Mouse (Mus musculus): Measurements from ENCODE around the gene Cntnap5a. TPM values are rescaled to one million over a fixed set of nuclear protein-coding genes. Genes with fewer than 3 reads are reported as not detected.

Cntnap5a gene
- polyA plus RNA-seq, 1 experiment from 2014 or later: 1.8 TPM

DNA sequence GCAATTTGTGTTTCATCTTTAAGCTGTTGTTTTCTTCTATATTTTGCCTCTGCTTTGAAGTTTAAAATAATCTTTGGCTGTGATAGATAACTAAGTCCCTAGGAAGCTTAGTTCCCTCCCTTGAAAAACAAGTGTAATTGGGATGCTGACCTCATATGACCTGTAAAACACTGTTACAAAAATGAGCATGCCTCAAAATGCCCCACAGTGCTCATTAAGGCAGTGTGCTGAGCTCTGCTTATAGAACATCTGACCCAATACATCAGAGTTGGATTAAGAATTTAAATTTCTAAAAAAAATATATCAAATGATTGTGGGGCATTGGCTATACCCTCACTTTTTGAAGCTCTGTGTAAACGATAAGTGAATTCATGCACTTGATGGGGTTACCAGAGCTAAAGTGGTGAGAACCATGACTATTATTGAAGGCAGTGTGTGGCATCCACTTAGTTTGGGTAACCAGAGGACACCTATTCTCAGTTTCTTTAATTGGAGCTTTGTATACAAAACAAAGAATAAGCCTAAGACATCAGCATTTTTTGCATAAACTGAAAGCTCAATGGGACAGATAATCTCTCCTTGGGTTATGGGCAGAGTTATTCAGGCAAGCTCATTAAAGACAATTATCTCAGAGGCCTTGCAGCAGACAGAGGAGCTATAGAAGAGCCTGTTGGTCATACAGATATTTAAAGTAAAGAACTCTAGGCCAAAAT is 241.6 kb downstream of the Cntnap5a start:
- Histone ChIP-seq H3K9ac (no peak overlapping the region), H3K4me1 (replicated peaks) (no peaks in the 10 kb centered on the region; the same call in 1 of the 2 replicates), H3K27me3 (no peaks in the 10 kb centered on the region), H3K36me3 (no peaks in the 10 kb centered on the region), H3K9me3 (no peaks in the 10 kb centered on the region), H3K27ac (no peak overlapping the region), H3K4me3 (no peak overlapping the region), H3K4me2 (no peak overlapping the region)
- WGBS: 81% methylated on average over 1 of the region's 1 CpGs
- ATAC-seq (ENCODE audit: low FRiP score): no peak

DNA sequence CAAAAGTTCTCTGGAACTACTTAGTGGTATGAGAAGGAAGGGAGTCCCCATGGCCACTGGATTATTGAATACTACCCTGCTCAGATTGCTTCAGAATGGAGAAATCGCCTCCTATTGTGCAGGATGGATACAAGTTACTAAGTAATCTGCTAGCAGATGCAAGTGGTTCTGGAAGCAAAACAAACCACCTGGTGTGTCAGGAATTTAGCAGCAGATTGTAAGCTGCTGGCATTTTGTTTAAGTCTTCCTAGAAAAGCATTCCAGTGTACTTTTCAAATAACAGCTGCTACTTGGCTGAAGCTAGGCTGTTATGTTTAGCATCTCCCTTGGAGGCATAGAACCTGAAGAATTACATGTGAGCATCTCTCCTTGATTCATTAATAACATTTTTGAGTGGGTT is 247.5 kb downstream of the Cntnap5a start:
- Histone ChIP-seq H3K4me3 (no peak overlapping the region), H3K27ac (no peak overlapping the region), H3K4me1 (replicated peaks) (no peaks in the 10 kb centered on the region; the same call in 1 of the 2 replicates), H3K4me2 (no peak overlapping the region), H3K9me3 (no peaks in the 10 kb centered on the region), H3K27me3 (no peaks in the 10 kb centered on the region), H3K36me3 (no peaks in the 10 kb centered on the region), H3K9ac (no peak overlapping the region)
- ATAC-seq (ENCODE audit: low FRiP score): no peak
- WGBS: 26% methylated on average over 1 of the region's 1 CpGs

DNA sequence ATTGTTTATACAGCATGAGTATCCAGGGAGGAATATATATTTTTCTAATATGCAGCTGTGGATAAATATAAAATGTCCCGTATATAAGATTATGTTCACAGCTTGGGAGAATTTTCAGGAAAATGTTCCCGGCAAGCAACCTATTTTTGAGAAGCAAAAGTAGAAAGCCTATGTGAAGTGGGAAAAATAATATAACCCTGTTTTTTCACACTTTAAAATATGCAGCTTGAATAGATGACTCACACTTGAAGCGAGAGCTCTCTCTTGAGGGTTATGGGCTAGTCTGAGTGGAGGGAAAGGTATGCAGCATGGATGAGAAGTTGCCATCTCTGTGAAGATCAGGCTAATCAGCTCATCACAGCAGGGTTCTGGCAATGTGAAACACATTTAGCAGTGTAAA is 261.3 kb downstream of the Cntnap5a start:
- Histone ChIP-seq H3K36me3 (no peaks in the 10 kb centered on the region), H3K4me3 (no peak overlapping the region), H3K27me3 (no peaks in the 10 kb centered on the region), H3K4me2 (no peak overlapping the region), H3K27ac (no peak overlapping the region), H3K9me3 (no peaks in the 10 kb centered on the region), H3K9ac (no peak overlapping the region), H3K4me1 (replicated peaks) (no peaks in the 10 kb centered on the region)
- no peak for ATAC-seq (ENCODE audit: low FRiP score)
- 87% methylated on average over 3 of the region's 3 CpGs for WGBS

DNA sequence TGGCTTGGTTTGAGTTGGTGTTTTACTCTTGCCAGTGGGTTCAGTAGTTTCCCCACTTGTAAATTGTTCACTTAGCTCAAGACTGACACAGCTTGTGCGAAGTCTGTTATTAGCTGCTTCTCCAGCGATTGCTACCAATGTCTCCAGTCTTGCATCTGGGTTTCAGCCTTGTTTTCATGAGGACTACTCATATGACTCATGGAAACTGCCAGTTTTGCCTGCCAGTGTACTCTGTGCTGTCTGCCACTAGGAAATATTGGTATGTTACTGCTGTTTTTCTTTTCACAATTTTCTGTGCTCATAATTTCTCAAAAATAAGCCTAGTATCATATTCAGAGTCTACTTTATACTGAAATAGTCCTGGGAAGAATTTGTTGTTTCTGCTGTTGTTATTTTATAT is 272.0 kb downstream of the Cntnap5a start:
- Histone ChIP-seq H3K4me1 (replicated peaks) (no peaks in the 10 kb centered on the region), H3K9ac (no peak overlapping the region), H3K36me3 (no peaks in the 10 kb centered on the region), H3K27me3 (no peaks in the 10 kb centered on the region), H3K4me2 (no peak overlapping the region), H3K4me3 (no peak overlapping the region), H3K27ac (no peak overlapping the region), H3K9me3 (no peaks in the 10 kb centered on the region)
- ATAC-seq (ENCODE audit: low FRiP score): no peak
- 90% methylated on average over 2 of the region's 2 CpGs for WGBS

DNA sequence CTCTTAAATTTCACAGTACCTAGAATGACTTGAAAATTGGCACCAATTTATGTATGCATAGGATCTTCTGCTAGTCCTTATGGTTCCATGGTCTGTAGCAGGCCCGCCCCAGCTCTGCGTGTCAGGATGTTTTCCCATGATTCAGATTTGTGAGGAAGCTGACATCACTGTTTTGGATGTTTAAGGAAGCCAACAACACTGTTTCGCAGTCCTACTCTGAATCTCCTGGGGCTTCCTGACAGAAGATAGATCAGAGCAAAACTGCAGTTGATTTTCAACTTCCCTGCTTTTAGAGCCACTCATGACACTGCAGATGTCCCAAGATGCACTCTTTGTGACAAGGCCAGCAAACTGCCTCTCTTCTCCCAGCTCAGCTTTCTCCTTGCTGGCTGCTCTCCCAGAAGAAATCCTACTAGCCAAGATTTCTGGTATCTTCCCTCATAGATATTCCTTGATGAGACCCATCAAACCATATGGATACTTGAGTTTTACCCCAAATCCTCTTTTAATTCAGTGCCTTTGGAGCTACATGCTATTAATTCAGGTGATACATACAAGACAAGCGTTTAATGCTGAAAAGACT is 280.5 kb downstream of the Cntnap5a start:
- no peak for ATAC-seq (ENCODE audit: low FRiP score)
- Histone ChIP-seq H3K9me3 (no peaks in the 10 kb centered on the region), H3K27me3 (no peaks in the 10 kb centered on the region), H3K36me3 (no peaks in the 10 kb centered on the region), H3K4me1 (replicated peaks) (no peaks in the 10 kb centered on the region), H3K4me2 (no peak overlapping the region), H3K27ac (no peak overlapping the region), H3K4me3 (no peak overlapping the region), H3K9ac (no peak overlapping the region)
- 86% methylated on average over 4 of the region's 4 CpGs for WGBS

DNA sequence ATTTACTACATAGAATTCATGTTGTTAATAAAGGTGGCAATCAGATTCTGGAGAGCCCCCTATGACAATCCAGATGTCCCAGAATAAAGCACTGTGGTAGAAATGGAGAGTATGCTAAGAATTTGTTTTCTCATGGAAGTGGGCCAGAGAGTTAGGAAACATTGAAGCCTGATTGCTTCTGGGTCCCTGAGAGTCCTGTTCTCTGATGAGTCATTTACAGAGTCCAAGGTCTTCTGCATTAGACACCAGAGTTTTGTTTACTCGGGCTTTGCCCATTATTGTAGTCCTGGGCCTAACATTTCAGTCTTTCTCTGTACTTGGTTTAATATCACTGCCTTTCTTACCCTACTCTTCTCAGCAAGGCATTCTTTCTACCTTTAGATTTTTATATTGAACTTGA is 305.6 kb downstream of the Cntnap5a start:
- Histone ChIP-seq H3K36me3 (no peaks in the 10 kb centered on the region), H3K4me2 (no peak overlapping the region), H3K4me1 (replicated peaks) (no peaks in the 10 kb centered on the region), H3K4me3 (no peak overlapping the region), H3K9ac (no peak overlapping the region), H3K9me3 (no peaks in the 10 kb centered on the region), H3K27ac (no peak overlapping the region), H3K27me3 (no peaks in the 10 kb centered on the region)
- no peak for ATAC-seq (ENCODE audit: low FRiP score)
- 78% methylated on average over 1 of the region's 1 CpGs for WGBS

DNA sequence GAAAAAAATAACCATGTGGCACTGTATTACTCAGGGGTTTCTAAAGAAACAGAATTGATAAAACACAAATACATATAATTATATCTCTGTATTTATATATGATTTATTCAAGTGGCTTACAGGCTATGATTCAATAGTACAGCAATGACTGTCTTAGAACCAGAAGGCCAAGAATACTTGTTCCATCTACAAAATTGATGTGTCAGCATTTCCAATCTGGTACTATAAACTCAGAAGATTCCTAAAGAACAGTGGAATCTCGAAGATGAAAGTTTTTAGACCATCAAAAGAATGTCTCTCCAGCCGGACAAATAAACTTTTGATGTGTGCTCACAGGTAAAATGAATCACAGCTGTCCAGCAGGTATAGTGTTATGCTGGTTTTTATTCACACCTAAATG is 331.2 kb downstream of the Cntnap5a start:
- Histone ChIP-seq H3K9ac (no peak overlapping the region), H3K27me3 (no peaks in the 10 kb centered on the region), H3K9me3 (no peaks in the 10 kb centered on the region), H3K4me1 (replicated peaks) (no peaks in the 10 kb centered on the region), H3K4me2 (no peak overlapping the region), H3K4me3 (no peak overlapping the region), H3K36me3 (no peaks in the 10 kb centered on the region), H3K27ac (no peak overlapping the region)
- ATAC-seq (ENCODE audit: low FRiP score): no peak
- WGBS: 80% methylated on average over 2 of the region's 2 CpGs

DNA sequence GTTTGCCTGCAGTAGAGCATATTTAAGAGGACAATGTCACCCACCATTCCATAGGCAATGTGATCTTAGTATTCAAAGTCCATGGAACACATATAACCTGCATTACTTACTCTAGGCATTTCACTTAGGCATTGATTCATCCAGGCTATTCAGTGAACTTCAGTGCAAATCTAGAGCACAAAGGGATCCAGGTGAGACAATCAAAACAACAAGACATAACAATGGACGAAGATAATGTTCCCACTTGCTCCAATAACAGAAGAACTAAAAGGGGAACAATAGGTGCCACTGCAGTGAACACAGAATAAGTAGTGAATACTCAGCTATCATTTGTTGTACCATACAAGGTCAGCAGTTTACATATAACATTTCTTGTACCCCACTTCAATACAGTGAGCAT is 345.1 kb downstream of the Cntnap5a start:
- H3K36me3 ChIP-seq: no peaks in the 10 kb centered on the region
- no peak overlapping the region for H3K27ac ChIP-seq
- ATAC-seq (ENCODE audit: low FRiP score): no peak
- H3K4me1 ChIP-seq (replicated peaks): no peaks in the 10 kb centered on the region
- H3K9ac ChIP-seq: no peak overlapping the region
- no peaks in the 10 kb centered on the region for H3K27me3 ChIP-seq
- H3K4me2 ChIP-seq: no peak overlapping the region
- no peak overlapping the region for H3K4me3 ChIP-seq
- H3K9me3 ChIP-seq: no peaks in the 10 kb centered on the region
- 79% methylated on average over 1 of the region's 1 CpGs for WGBS

DNA sequence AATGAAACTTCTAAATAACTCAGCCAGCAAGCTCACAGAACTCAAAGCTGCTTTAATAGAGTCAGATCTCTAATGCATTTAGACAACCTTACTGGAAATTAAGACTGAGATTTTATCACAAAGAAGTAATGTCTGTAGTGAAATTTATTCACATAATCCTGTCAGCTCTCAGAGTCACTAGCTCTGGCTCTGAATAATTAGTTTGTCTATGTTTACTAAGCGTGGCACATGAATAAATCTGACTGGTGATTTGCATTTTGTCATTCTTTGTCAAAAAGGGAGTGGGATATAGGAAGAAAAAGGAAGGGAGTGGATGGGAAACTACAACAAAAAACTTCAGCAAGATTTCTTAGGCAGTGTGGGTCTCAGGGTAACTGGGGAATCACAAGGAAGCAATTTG is 351.3 kb downstream of the Cntnap5a start:
- WGBS: 42% methylated on average over 1 of the region's 1 CpGs
- H3K36me3 ChIP-seq: no peaks in the 10 kb centered on the region
- H3K9me3 ChIP-seq: no peaks in the 10 kb centered on the region
- H3K9ac ChIP-seq: no peak overlapping the region
- no peaks in the 10 kb centered on the region for H3K4me1 ChIP-seq (replicated peaks)
- no peak overlapping the region for H3K27ac ChIP-seq
- no peak overlapping the region for H3K4me2 ChIP-seq
- ATAC-seq (ENCODE audit: low FRiP score): no peak
- no peak overlapping the region for H3K4me3 ChIP-seq
- no peaks in the 10 kb centered on the region for H3K27me3 ChIP-seq

DNA sequence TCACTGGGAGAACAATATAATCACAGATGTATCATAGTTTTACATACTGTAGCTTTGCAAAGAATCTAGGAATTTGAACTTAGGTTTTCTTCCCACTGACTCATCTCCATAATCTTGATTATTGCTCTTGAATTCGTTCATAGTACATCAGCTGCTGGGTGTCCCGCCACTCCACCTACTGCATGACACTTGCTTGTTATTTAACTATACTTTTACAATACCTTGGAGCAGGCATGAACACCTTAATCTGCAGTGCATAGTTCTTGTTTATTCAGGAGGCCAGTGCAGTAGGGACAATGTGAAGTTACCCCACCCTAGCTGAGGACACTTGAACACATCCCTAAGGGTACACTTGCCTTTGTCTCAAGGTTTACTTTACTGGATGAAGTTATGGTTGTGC is 352.3 kb downstream of the Cntnap5a start:
- Histone ChIP-seq H3K4me3 (no peak overlapping the region), H3K4me2 (no peak overlapping the region), H3K36me3 (no peaks in the 10 kb centered on the region), H3K27ac (no peak overlapping the region), H3K27me3 (no peaks in the 10 kb centered on the region), H3K9ac (no peak overlapping the region), H3K4me1 (replicated peaks) (no peaks in the 10 kb centered on the region), H3K9me3 (no peaks in the 10 kb centered on the region)
- no peak for ATAC-seq (ENCODE audit: low FRiP score)
- 89% methylated on average over 2 of the region's 2 CpGs for WGBS

DNA sequence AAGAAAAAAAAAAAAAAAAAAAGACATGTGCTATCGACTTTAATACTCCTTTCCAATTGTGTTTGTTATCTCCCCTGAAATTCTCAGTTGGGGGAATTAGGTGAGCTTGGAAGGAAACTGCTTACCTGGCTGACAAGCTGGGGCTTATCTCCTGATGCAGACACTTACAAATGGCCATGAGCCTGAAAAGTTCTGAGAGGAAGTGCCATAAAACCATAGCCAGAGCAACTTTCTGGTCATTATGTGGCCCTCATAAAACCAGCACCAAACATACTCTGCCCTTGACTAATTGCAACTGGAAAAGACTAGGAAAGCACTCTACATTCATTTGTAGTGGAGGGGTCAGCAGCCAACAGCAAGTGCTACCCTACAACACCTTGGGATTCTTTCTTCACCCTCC is 359.5 kb downstream of the Cntnap5a start:
- Histone ChIP-seq H3K4me1 (replicated peaks) (no peaks in the 10 kb centered on the region), H3K9me3 (no peaks in the 10 kb centered on the region), H3K27me3 (no peaks in the 10 kb centered on the region), H3K4me3 (no peak overlapping the region), H3K27ac (no peak overlapping the region), H3K9ac (no peak overlapping the region), H3K36me3 (no peaks in the 10 kb centered on the region), H3K4me2 (no peak overlapping the region)
- no peak for ATAC-seq (ENCODE audit: low FRiP score)
- 89% methylated on average over 1 of the region's 1 CpGs for WGBS

DNA sequence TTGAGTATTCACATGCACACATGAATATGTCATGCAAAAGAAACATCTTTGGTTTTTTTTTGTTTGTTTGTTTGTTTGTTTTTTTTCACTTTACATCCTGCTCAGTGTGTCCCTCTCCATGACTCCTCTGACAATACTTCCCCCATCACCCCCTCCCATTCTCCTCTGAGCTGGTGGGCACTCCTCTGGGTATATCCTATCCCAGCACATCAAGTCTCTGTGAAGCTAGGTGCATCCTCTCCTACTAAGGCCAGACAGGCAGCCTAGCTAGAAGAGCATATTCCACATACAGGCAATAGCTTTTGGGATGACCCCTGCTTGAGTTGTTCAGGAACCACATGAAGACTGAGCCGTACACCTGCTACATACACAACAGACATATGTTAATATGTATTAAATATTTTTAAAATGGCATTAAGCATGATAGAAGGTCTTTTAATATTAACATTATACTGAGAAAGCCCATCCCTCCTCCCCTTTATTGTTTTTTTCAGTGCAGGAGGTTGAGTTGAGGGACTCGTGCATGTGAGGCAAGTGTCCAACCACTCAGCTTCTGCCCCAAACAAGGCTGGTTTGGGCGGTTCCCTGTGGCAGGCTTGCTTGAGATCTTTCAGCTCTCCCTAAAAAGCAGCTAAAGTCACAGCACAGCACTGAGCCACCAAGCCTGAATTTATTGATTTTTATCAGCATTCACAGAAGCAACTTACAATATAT is 422.6 kb downstream of the Cntnap5a start:
- 67% methylated on average over 3 of the region's 3 CpGs for WGBS
- 0 out of 2 replicates have a peak, but pooled peaks have one; percentile 21 for ATAC-seq (ENCODE audit: low FRiP score)

DNA sequence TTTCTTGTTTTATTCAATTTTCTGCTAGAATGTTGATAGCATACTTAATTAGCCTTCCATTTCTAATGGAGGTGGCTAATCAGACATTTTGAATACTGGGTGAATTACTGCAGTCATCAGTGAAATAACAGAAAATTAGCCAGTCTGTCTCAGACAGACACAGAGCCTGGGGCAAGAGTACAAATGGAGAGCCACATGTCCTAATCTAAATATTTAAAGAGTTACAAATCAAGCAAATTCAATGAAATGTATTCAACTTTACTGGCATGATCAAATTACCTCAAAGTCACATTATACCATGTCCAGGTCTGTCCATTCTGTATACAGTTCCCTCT is 423.1 kb downstream of the Cntnap5a start:
- peak; percentile 61; the same call in 1 of the 2 replicates for ATAC-seq (ENCODE audit: low FRiP score)
- Histone ChIP-seq H3K27me3 (no peaks in the 10 kb centered on the region), H3K36me3 (no peaks in the 10 kb centered on the region)

More for the DNA sequence above, 422.6 kb downstream of the Cntnap5a start:
- H3K27me3 ChIP-seq: no peaks in the 10 kb centered on the region
- no peaks in the 10 kb centered on the region for H3K4me1 ChIP-seq (replicated peaks)
- no peak overlapping the region for H3K9ac ChIP-seq
- H3K4me3 ChIP-seq: no peak overlapping the region
- H3K9me3 ChIP-seq: no peaks in the 10 kb centered on the region
- no peak overlapping the region for H3K4me2 ChIP-seq
- H3K27ac ChIP-seq: no peak overlapping the region
- no peaks in the 10 kb centered on the region for H3K36me3 ChIP-seq

More for the DNA sequence above, 423.1 kb downstream of the Cntnap5a start:
- Histone ChIP-seq H3K9me3 (no peaks in the 10 kb centered on the region), H3K4me1 (replicated peaks) (no peaks in the 10 kb centered on the region), H3K27ac (no peak overlapping the region), H3K4me3 (no peak overlapping the region), H3K4me2 (no peak overlapping the region), H3K9ac (no peak overlapping the region)

Data from hindbrain, embryonic 13.5 days (tissue).